Mouse (Mus musculus) spleen, adult 2 months (tissue): ENCODE data around the gene Gm17949.

Experiments used
- CTCF ChIP-seq: fragments of 200-500 bp; IDR thresholded peaks from 2 replicates; pipeline ENCODE4 v1.5.1; 2011; ENCODE audit warnings: mild to moderate bottlenecking, inconsistent platforms; ENCODE audit not compliant: insufficient read depth, insufficient read length, insufficient replicate concordance; ENCODE audit errors: extremely low read depth
- POLR2A ChIP-seq: fragments of 200-500 bp; IDR thresholded peaks from 2 replicates; pipeline ENCODE4 v1.6.1; 2011; ENCODE audit warnings: low read depth, low read length, inconsistent platforms

GRCm38 (mm10) chr17:56997029-56997667, 14.1 kb upstream of the Gm17949 start, which contains the start of gene Alkbh7:
- peak; percentile 73; the same call in 1 of the 2 replicates for TF ChIP-seq CTCF
- peak; percentile 28; the same call in 1 of the 2 replicates for TF ChIP-seq POLR2A
